Mouse (Mus musculus) spleen, adult 2 months (tissue): ENCODE results near the gene Zfp746. TPM values are rescaled to one million over a fixed set of nuclear protein-coding genes. Genes with fewer than 3 reads are reported as not detected.

Source experiments
- DNase-seq, 2 experiments: peaks; one replicate each; pipeline versions ENCODE4 v3.0.0 to v3.0.0-alpha.2; 2012 to 2021; ENCODE audit warnings: low spot score in 2 of 2, low read depth in 1 of 2
- H3K27ac ChIP-seq: fragments of 200-500 bp; 2 replicates; pipeline ENCODE4 v1.5.1; 2012; ENCODE audit warnings: low read length, inconsistent platforms; ENCODE audit not compliant: insufficient read depth
- H3K27me3 ChIP-seq: fragments of 200-500 bp; 2 replicates; pipeline ENCODE4 v1.6.1; 2012; ENCODE audit warnings: mild to moderate bottlenecking, moderate library complexity, low read length, inconsistent platforms; ENCODE audit not compliant: control insufficient read depth, insufficient read depth
- H3K36me3 ChIP-seq: fragments of 200-500 bp; 2 replicates; pipeline ENCODE4 v1.6.1; 2012; ENCODE audit warnings: mild to moderate bottlenecking, low read length, inconsistent platforms; ENCODE audit not compliant: control insufficient read depth, insufficient read depth
- H3K4me1 ChIP-seq: fragments of 200-500 bp; 2 replicates; pipeline ENCODE4 v1.6.1; 2011; ENCODE audit warnings: inconsistent platforms; ENCODE audit not compliant: control insufficient read depth, insufficient read depth, insufficient read length
- H3K4me3 ChIP-seq: fragments of 200-500 bp; 2 replicates; pipeline ENCODE4 v1.5.1; 2011; ENCODE audit warnings: mild to moderate bottlenecking, inconsistent platforms; ENCODE audit not compliant: insufficient read depth, insufficient read length; ENCODE audit errors: extremely low read depth
- CTCF ChIP-seq: fragments of 200-500 bp; IDR thresholded peaks from 2 replicates; pipeline ENCODE4 v1.5.1; 2011; ENCODE audit warnings: mild to moderate bottlenecking, inconsistent platforms; ENCODE audit not compliant: insufficient read depth, insufficient read length, insufficient replicate concordance; ENCODE audit errors: extremely low read depth
- POLR2A ChIP-seq: fragments of 200-500 bp; IDR thresholded peaks from 2 replicates; pipeline ENCODE4 v1.6.1; 2011; ENCODE audit warnings: low read depth, low read length, inconsistent platforms
- WGBS: fragments of 180-500 bp; shearing (Covaris S2); methylation state at CpG from one replicate; pipeline ENCODE4 v1.1.7; 2018; 5-methylcytosine and 5-hydroxymethylcytosine counted together
- polyA plus RNA-seq: library from polyadenylated mRNA; depleted of rRNA; stranded (reverse); fragments of >200 nt; gene quantifications from 2 replicates; pipeline ENCODE4 v1.2.3, GENCODE M21; 2012

The Zfp746 gene
- polyA plus RNA-seq, 1 experiment = 22.7 TPM

- peaks cover 4% of the 10 kb centered on the region; the same call in 1 of the 2 replicates for H3K4me1 ChIP-seq
- DNase-seq = no peak
- TF ChIP-seq POLR2A = no peak
- TF ChIP-seq CTCF = no peak
- H3K4me3 ChIP-seq = no peak overlapping the region
- H3K27me3 ChIP-seq = no peaks in the 10 kb centered on the region
- no peak overlapping the region for H3K27ac ChIP-seq
- H3K36me3 ChIP-seq = peaks cover 45% of the 10 kb centered on the region
- WGBS = 94% methylated on average over 5 of the region's 5 CpGs
Observed at GRCm38 (mm10) chr6:48081021-48081420, 5.4 kb downstream of the Zfp746 start.

- Histone ChIP-seq H3K36me3 (peaks cover 12% of the 10 kb centered on the region), H3K27ac (peak overlapping the region; percentile 31), H3K4me3 (peak overlapping the region; percentile 49; the same call in 1 of the 2 replicates), H3K4me1 (no peaks in the 10 kb centered on the region), H3K27me3 (no peaks in the 10 kb centered on the region)
- no peak for TF ChIP-seq POLR2A
- no peak for TF ChIP-seq CTCF
- DNase-seq = no peak
- WGBS = 15% methylated on average over 5 of the region's 5 CpGs
Observed at GRCm38 (mm10) chr6:48073316-48073715, 13.1 kb downstream of the Zfp746 start.

DNA sequence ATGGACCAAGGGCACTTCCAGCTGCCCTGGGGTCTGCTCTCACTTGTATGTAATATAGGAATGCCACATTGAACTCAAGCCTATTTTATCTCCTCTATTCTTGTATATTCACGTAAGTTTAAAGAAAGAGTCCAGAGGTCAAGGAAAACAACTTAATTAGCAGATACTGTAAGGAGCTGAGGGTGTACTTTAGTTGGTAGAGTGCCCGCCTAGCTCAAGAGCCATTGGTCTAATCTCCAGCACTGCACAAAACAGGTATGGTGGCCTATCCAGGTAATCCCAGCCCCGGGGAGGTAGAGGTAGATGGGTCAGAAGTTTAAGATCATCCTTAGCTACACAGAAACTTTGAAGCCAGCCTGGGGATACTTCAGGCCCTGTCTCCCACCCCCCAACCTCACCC lies 18.9 kb downstream of the Zfp746 start:
- no peak for DNase-seq
- no peak for TF ChIP-seq CTCF
- H3K27ac ChIP-seq = no peak overlapping the region
- no peak overlapping the region for H3K4me3 ChIP-seq
- 97% methylated on average over 3 of the region's 3 CpGs for WGBS
- peaks cover 40% of the 10 kb centered on the region for H3K36me3 ChIP-seq
- H3K27me3 ChIP-seq = no peaks in the 10 kb centered on the region
- H3K4me1 ChIP-seq = no peaks in the 10 kb centered on the region

DNA sequence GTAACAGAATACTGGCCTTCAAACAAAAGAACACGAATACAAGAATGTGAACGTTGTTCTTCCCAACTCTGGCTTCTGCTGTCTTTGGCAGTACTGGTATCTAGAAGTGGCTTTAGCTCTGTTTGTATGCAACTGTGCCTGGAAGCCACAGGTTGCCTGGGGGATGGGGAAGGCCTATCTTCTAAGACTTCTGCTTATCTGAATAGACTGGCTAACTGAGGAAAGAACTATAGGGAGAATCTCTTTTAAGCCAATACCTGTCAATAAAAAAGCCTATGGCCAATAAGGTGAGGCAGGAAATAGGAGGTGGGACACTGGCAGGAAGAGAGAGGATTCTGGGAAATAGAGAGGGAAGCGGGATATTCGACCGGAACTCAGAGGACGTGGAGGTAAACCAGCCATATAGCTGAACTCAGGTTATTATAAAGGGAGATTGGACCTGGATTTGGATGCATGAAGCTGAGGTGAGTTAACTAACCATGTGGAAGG lies 20.8 kb downstream of the Zfp746 start:
- 90% methylated on average over 6 of the region's 6 CpGs for WGBS
- no peak for TF ChIP-seq POLR2A
- H3K36me3 ChIP-seq = peaks cover 40% of the 10 kb centered on the region

DNA sequence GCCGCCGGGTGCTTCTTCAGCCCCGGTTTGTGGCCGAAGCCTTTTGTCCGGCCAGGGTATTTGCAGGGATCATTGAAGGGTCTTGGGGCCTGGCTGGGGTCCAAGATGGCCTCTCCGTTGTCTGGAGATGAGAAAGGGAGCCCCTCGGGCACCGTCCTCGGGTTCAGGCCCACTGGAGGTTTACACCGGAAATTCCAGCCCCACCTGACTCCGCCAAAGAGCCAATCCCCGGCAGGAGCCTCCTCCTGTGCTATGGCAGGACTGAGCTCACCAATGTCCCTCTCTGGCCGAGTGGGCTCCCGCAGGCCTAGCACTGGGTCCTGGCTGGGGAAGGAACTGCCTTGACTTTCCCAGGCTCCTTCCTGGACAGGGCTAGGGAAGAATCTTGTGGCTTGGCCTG lies 21.9 kb downstream of the Zfp746 start:
- DNase-seq = no peak
- TF ChIP-seq CTCF = no peak
- TF ChIP-seq POLR2A = no peak
- no peaks in the 10 kb centered on the region for H3K27me3 ChIP-seq
- 93% methylated on average over 14 of the region's 14 CpGs for WGBS
- H3K4me3 ChIP-seq = no peak overlapping the region
- H3K27ac ChIP-seq = no peak overlapping the region
- no peaks in the 10 kb centered on the region for H3K4me1 ChIP-seq
- H3K36me3 ChIP-seq = peaks cover 40% of the 10 kb centered on the region

More for the DNA sequence above, 20.8 kb downstream of the Zfp746 start:
- DNase-seq = no peak
- no peaks in the 10 kb centered on the region for H3K27me3 ChIP-seq
- no peak overlapping the region for H3K4me3 ChIP-seq
- no peaks in the 10 kb centered on the region for H3K4me1 ChIP-seq
- no peak overlapping the region for H3K27ac ChIP-seq

DNA sequence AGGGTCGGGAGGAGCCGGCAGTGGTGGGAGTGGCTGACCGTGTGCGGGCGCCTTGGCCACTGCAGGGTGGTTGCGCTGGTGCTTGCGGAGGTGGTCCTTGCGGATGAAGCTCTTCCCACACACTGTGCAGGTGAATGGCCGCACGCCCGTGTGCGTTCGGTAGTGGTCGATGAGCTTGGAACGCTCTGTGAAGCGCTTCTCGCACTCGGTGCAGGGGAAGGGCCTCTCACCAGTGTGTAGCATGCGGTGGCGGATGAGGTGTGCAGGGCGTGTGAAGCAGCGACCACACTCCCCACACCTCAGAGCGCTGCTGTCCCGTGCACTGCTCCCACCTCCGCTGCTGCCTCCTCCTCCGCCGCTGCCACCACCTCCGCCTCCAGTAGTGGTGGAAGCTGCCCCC lies 22.5 kb downstream of the Zfp746 start:
- no peaks in the 10 kb centered on the region for H3K4me1 ChIP-seq
- H3K36me3 ChIP-seq = peaks cover 39% of the 10 kb centered on the region
- no peak overlapping the region for H3K4me3 ChIP-seq
- TF ChIP-seq CTCF = no peak
- no peak for TF ChIP-seq POLR2A
- H3K27me3 ChIP-seq = no peaks in the 10 kb centered on the region
- 96% methylated on average over 28 of the region's 28 CpGs for WGBS
- DNase-seq = no peak
- no peak overlapping the region for H3K27ac ChIP-seq

GRCm38 (mm10) chr6:48060895-48061294 lies 25.5 kb downstream of the Zfp746 start:
- 82% methylated on average over 1 of the region's 1 CpGs for WGBS
- DNase-seq = no peak
- H3K4me1 ChIP-seq = no peaks in the 10 kb centered on the region
- TF ChIP-seq POLR2A = no peak
- no peak for TF ChIP-seq CTCF
- H3K27me3 ChIP-seq = no peaks in the 10 kb centered on the region
- H3K4me3 ChIP-seq = no peak overlapping the region
- H3K27ac ChIP-seq = no peak overlapping the region
- H3K36me3 ChIP-seq = peaks cover 26% of the 10 kb centered on the region
